Mouse (Mus musculus): ENCODE data around the gene Car14. TPM values are rescaled to one million over a fixed set of nuclear protein-coding genes. Genes with fewer than 3 reads are reported as not detected.
"Not testable (repeated sequence)": the region's sequence is repeated elsewhere in the genome, so short reads cannot be mapped to it uniquely, and the experiment has no call there.

Car14 gene
- total RNA-seq, 2 experiments from 2014 or later = 12.7 to 13.4 TPM

GRCm38 (mm10) chr3:95858278-95858677 is 46.2 kb downstream of the Car14 start:
- not testable (repeated sequence) for DNase-seq (ENCODE audit: extremely low spot score in 1 of 2, low spot score in 1 of 2)

GRCm38 (mm10) chr3:95857050-95857449 is 47.4 kb downstream of the Car14 start:
- not testable (repeated sequence) for DNase-seq (ENCODE audit: extremely low spot score in 1 of 2, low spot score in 1 of 2)

GRCm38 (mm10) chr3:95856115-95856514 is 48.4 kb downstream of the Car14 start:
- DNase-seq (ENCODE audit: extremely low spot score in 1 of 2, low spot score in 1 of 2) = no peak

- DNase-seq (ENCODE audit: extremely low spot score in 1 of 2, low spot score in 1 of 2) = peak; percentile 85 to 86
Measured at GRCm38 (mm10) chr3:95855502-95856089, 48.9 kb downstream of the Car14 start, which contains the start of gene Prpf3. Gene Prpf3, minus strand, starts transcription at chr3:95855885.

- DNase-seq (ENCODE audit: extremely low spot score in 1 of 2, low spot score in 1 of 2) = no peak
Measured at GRCm38 (mm10) chr3:95851317-95851716, 53.2 kb downstream of the Car14 start.

- DNase-seq (ENCODE audit: extremely low spot score in 1 of 2, low spot score in 1 of 2) = no peak
Measured at GRCm38 (mm10) chr3:95850611-95851010, 53.9 kb downstream of the Car14 start.

Other genes starting within 250 kb of the Car14 start
- 10 to 100 TPM; 54.6 to 61.6 TPM for gene Mcl1, start 245.9 kb downstream of the Car14 start, total RNA-seq (2021)
- gene Adamtsl4, start 216.8 kb downstream of the Car14 start, total RNA-seq (2021) = 1 to 10 TPM; 3.7 to 4.0 TPM
- 1 to 10 TPM; 7.8 to 10.0 TPM for gene Ecm1, start 165.1 kb downstream of the Car14 start, total RNA-seq (2021)
- 10 to 100 TPM; 37.8 to 44.3 TPM for gene Tars2, start 144.5 kb downstream of the Car14 start, total RNA-seq (2021)
- 10 to 100 TPM; 62.3 to 69.6 TPM for gene Rprd2, start 85.8 kb downstream of the Car14 start, total RNA-seq (2021)
- gene Prpf3, start 48.8 kb downstream of the Car14 start, total RNA-seq (2021) = 10 to 100 TPM; 29.2 to 33.7 TPM
- gene Mrps21, start 33.2 kb downstream of the Car14 start, total RNA-seq (2021) = 100 to 1,000 TPM; 151 to 172 TPM
- 10 to 100 TPM in 1 of 2 experiments, 1 to 10 TPM in 1; 9.4 to 11.5 TPM for gene Ciart, start 22.4 kb downstream of the Car14 start, total RNA-seq (2021)
- 1 to 10 TPM; 4.2 to 6.5 TPM for gene BC028528, start 12.7 kb downstream of the Car14 start, total RNA-seq (2021)
- 10 to 100 TPM; 71.6 to 76.2 TPM for gene Aph1a, start 10.7 kb downstream of the Car14 start, total RNA-seq (2021)
- 10 to 100 TPM; 73.8 to 73.9 TPM for gene Anp32e, start 24.6 kb upstream of the Car14 start, total RNA-seq (2021)
- 10 to 100 TPM; 37.0 to 41.3 TPM for gene Plekho1, start 91.3 kb upstream of the Car14 start, total RNA-seq (2021)
- 10 to 100 TPM; 42.2 to 45.0 TPM for gene Vps45, start 153.8 kb upstream of the Car14 start, total RNA-seq (2021)
- gene Otud7b, start 199.8 kb upstream of the Car14 start, total RNA-seq (2021) = 10 to 100 TPM; 31.9 to 33.6 TPM

Data from layer of hippocampus, postnatal 25 days (tissue).